Mouse (Mus musculus): ENCODE measurements at regions not wholly inside any gene's neighbourhood (a gene's known extent, or its start where the extent isn't known, plus 50 kb on each side); places are given as distances from the start of the nearest gene placed in this dataset.
A peak's percentile ranks its signal among the peaks of the same experiment; 100 is the strongest.

DNA sequence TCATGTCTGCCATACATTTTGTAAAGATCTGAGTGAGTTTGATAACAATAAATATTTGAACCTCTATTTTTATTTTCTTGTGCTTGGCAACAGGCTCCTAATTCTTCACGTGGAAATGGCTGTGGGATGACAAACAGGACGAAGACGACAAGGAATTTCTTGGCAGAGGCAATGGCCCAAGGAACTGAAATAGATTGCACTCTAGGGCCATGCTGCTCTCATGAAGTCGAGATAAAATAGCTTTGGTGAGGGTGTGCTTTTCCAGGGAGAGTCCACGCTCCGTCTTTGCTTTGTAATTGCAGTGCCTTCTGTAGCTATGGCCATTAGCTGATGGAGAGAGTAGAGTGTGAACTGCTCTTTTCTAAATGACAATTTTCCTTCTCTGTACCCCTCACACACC, 50.9 kb upstream of the 1810046K07Rik start:
- no peak for DNase-seq (ENCODE audit: extremely low spot score in 1 of 2, low spot score in 1 of 2)

- no peak for DNase-seq (ENCODE audit: extremely low spot score in 1 of 2, low spot score in 1 of 2)
These were observed 65.2 kb upstream of the 1810046K07Rik start for GRCm38 (mm10) chr9:51393921-51394320.

DNA sequence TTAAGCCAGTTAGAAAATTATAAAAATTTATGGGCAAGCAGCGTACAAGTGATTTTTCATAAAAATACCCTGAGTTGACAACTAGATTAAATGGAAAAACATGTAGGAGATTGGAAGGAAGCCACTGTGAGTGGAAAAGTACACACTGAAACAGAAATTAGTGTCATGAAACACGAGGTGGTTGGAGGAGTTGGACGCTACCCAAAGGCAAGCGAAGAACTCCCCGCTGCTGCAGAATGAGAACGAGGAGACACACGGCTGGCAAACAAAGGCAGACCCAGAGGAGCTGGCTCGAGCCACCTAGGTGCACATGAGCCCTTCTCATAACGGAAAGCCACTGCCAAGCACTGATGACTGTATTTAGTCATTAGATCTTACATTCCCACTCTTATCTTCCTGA, 65.7 kb upstream of the 1810046K07Rik start:
- DNase-seq (ENCODE audit: extremely low spot score in 1 of 2, low spot score in 1 of 2), result peak; percentile 52 to 73

DNA sequence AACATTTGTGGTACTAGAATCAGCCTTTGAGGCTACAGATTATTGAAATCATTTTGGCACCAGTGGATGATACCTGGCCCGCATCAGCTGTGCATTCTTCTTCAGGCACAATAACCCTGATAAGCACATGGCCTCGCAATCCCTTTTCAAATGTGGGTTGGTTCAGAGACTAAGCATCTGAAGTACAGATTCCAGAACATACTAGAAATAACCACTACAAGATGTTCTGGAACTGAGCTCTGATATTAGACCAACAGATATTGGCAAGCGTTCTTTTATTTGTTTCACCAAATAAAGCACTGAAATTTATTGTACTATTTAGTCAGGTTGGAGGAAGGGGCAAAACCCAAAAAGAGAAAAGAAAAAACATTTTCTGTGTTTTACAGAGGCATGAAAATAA, 68.1 kb upstream of the 1810046K07Rik start:
- no peak for DNase-seq (ENCODE audit: extremely low spot score in 1 of 2, low spot score in 1 of 2)

DNA sequence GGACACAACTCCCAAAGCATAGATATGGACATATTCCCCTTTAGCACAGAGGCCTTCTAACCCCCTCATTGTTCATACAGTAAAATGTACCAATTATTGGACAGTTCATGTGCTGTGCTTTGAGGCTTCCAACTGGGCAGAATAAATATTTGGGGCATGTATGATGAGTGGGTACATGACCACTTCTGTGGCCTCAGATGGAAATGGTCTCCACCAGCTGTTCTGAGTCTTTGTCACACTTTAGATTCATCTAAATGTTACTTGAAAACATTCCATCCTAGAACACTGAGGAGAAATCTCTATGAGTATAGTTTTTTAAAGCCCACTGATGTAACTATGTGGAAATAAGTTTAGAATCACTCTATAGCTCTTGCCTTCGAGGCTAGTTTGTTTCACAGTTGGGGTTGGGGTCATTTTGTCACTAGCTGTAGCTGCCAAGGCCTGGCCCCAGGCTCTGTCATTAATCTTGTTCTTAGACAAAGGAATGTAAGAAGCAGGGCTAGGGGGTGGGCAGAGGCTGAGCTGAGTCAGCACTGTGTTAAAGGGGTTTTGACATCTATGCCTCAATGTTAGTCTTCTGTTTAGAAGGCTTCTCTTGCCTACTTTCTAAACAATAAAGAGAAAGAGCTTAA, 69.0 kb upstream of the 1810046K07Rik start:
- no peak for DNase-seq (ENCODE audit: extremely low spot score in 1 of 2, low spot score in 1 of 2)

DNA sequence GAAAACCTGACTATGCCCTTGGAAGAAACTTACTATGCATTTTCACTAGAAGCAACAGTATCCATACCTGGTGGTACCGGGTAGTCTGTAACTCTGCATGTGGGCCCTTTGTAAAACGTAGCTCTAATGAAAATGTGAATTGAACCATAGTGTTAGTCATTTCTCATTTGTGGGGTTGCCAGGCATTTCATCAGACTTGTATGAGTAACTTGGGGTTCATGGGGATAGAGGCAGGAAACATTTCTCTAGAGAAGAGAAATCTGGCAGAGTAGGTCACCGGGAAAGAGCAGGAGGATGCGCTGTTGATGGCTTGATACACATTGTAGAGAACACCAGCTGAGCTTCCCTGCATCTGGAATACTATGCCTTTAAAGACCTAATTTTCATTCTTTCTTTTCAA, 70.2 kb upstream of the 1810046K07Rik start:
- DNase-seq (ENCODE audit: extremely low spot score in 1 of 2, low spot score in 1 of 2), result no peak

DNA sequence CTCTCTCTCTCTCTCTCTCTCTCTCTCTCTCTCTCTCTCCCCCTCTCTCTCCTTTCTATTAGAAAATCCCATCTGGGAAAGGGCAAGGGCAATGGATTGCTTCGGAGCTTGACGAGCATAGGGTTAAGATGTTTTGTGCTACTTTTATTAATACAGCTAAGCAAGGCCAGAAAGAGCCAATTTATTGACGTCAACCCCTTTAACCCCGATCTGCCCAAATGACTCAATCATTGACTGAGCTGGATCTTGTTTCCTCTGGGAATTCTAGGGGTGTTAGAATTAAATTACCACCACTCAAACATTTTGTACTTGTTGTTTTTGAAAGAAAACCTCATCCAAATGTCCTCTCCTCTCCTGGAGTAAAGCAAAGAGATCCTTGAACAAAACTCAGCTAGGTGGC, 70.6 kb upstream of the 1810046K07Rik start:
- DNase-seq (ENCODE audit: extremely low spot score in 1 of 2, low spot score in 1 of 2), result no peak

DNA sequence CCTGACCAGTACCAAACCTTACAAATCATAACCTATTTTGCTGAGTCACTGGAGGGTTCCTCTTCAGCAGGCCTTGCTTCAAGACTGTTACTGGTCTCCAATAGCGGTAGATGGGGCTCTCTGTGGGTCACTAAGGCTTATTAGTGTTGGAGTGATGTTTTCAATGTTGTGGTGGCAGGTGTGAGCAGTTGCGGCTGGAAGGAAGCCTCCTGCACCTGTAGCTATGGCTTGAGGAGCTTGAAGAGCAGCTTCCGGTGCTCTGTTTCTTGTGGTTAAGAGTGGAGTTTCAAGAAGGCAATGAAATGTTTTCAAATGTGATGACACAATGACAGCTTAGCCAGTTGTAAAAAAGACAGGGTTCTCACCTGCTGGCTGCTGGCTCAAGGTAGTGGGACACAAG, 73.1 kb upstream of the 1810046K07Rik start:
- no peak for DNase-seq (ENCODE audit: extremely low spot score in 1 of 2, low spot score in 1 of 2)

DNA sequence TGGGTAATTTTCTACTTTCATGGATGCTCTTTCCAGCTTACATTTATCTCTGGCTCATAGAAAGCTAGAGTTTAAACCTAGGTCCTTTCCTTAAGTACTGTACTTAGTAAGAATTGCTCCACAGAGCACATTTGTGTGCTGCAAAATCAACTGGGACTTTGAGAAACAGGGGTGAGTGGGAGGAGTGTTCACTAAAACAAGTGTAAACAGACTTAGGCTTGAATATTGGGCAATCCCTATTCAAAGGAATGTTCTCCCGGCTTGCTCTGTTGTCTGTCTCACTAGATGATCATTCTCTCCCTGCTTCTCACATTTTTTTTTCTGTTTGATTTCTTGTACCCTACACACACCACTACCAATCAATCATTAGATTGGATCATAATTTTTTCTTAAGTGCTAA, 79.3 kb upstream of the 1810046K07Rik start:
- peak in 1 of 2 experiments; percentile 17 for DNase-seq (ENCODE audit: extremely low spot score in 1 of 2, low spot score in 1 of 2)

DNA sequence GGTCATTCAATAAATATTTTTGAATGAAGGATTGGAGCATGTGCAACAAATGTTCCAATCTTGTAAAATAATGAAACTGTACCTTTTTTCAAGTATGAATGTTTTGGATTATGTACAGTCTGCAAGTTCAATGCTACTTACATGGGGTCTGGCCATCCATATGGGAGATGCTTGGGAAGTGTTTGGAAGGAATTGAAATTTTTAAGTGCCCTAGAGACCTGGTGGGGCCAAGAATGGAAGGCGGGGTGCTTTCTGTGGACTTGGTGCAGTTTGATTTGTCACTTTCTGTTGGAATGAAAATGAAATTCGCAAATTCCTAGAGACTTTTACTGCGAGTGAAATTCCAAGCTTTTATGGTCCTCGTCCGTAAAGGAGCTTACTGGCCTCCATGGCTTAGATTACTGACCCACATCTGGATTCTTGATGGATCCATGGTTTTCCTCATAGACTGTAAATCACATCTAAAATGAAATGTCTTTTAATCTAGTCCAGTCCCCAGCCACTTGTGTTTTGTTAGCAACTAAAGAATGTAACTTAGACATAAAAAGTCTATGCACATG, 90.3 kb upstream of the 1810046K07Rik start:
- DNase-seq (ENCODE audit: extremely low spot score in 1 of 2, low spot score in 1 of 2), result no peak

GRCm38 (mm10) chr9:51422553-51422952, 93.8 kb upstream of the 1810046K07Rik start:
- DNase-seq (ENCODE audit: extremely low spot score in 1 of 2, low spot score in 1 of 2), result no peak

- DNase-seq (ENCODE audit: extremely low spot score in 1 of 2, low spot score in 1 of 2), result peak; percentile 72 to 85
These were observed 94.6 kb upstream of the 1810046K07Rik start for GRCm38 (mm10) chr9:51423341-51423740.

- DNase-seq (ENCODE audit: extremely low spot score in 1 of 2, low spot score in 1 of 2), result no peak
These were observed 101.7 kb upstream of the 1810046K07Rik start for GRCm38 (mm10) chr9:51430426-51430825.

GRCm38 (mm10) chr9:51437130-51437529, 108.4 kb upstream of the 1810046K07Rik start:
- DNase-seq (ENCODE audit: extremely low spot score in 1 of 2, low spot score in 1 of 2), result no peak

- DNase-seq (ENCODE audit: extremely low spot score in 1 of 2, low spot score in 1 of 2), result peak; percentile 79 to 81
These were observed 113.2 kb upstream of the 1810046K07Rik start for GRCm38 (mm10) chr9:51441773-51442381.

DNA sequence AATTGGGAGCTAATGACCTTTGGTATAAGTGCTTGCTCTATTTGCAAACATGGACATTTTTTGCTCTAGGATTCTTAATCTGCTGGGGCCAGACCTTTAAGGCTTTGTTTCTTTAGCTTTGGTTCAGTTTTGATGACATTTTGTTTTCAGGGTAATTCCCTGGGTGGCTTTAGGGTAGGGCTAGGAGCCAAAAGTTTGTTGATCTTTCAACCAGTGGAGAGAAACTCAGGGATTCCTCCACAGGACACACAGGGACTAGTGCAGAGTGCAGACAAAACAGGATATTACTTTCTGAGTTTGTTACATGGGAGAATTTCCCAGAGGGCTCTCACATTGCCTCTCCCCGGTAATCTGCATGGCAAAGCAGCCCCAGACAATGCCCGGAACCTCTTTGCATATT, 127.0 kb upstream of the 1810046K07Rik start:
- DNase-seq (ENCODE audit: extremely low spot score in 1 of 2, low spot score in 1 of 2), result no peak

DNA sequence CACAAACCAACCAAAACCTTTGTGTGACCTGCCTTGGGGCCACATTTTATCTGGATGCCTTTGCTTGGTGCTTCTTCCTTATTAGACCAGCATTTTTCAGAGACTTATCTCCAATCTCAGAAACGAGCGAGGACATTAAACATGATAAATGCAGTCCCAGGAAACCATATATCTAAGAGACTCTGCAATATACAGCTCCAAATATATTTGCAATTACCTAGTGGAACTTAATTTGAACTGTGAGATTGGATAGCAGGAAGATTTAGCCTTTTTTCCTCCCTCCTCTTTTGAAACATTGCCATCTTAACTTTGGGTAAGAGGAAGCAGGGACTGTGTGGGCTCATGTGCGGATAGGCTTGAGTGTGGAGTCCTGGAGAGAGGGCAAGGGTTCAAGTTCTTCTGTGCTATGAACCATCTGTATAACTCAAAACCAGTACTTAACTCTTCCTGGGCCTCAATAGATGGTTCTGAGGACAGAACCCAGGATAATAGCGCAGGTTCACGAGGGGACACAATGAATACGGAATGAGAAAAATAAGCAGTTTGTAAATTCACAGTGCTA, 133.8 kb upstream of the 1810046K07Rik start:
- DNase-seq (ENCODE audit: extremely low spot score in 1 of 2, low spot score in 1 of 2), result no peak

- no peak for DNase-seq (ENCODE audit: extremely low spot score in 1 of 2, low spot score in 1 of 2)
These were observed 141.3 kb upstream of the 1810046K07Rik start for GRCm38 (mm10) chr9:51470031-51470430.

- DNase-seq (ENCODE audit: extremely low spot score in 1 of 2, low spot score in 1 of 2), result no peak
These were observed 147.9 kb upstream of the 1810046K07Rik start for GRCm38 (mm10) chr9:51476511-51477056.

- DNase-seq (ENCODE audit: extremely low spot score in 1 of 2, low spot score in 1 of 2), result no peak
These were observed 159.1 kb upstream of the 1810046K07Rik start for GRCm38 (mm10) chr9:51487840-51488239.

DNA sequence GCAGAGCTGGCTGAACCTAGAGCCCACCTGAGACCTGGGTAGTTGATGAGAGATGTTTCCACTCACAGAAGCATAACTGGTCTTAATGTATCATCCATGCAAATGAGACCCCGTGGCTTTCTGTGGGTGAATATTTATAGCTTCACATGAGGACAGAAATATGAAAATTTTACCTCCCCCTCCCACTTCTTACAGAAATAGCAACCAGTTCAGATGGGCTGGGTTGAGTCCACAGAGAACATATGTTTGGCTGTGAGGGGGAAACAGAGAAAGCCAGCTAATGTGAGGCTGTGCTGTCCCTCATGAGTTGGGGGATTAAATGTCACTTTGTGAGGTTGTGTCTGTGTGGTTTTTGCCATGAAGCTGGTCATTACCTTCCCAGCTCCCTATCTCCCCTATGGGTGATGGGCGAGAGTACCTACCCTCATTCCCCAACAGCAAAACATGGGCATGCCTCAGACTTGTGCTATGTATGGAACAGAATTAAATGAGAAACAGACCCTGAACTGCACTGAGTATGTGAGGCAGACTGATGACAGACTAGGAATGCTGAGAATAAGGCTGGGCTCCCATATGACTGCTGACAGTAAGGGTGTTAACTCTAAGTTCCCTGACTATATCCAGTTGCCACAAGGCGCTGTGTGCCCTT, 178.7 kb upstream of the 1810046K07Rik start:
- DNase-seq (ENCODE audit: extremely low spot score in 1 of 2, low spot score in 1 of 2), result peak; percentile 23 to 31

Measured in frontal cortex, adult 2 months (tissue).